Mouse (Mus musculus) heart, postnatal 0 days (tissue): ENCODE measurements around the gene Nckap5. TPM values are rescaled to one million over a fixed set of nuclear protein-coding genes. Genes with fewer than 3 reads are reported as not detected.

Source experiments
- ATAC-seq: fragments of 200-750 bp; cut with Nextera tagmentation; 2 replicates; pipeline ENCODE4 v1.8.0; 2017; ENCODE audit warnings: low read depth, moderate number of reproducible peaks, moderate library complexity; ENCODE audit not compliant: insufficient read depth
- DNase-seq: peaks from one replicate; pipeline ENCODE4 v3.0.0-alpha.2; 2016; ENCODE audit warnings: low spot score
- H3K27ac ChIP-seq: fragments of 300-500 bp; sonication (generic); 2 replicates; pipeline ENCODE4 v1.5.1; 2014; ENCODE audit warnings: low read depth, mild to moderate bottlenecking
- H3K27me3 ChIP-seq: fragments of 300-500 bp; sonication (generic); 2 replicates; pipeline ENCODE4 v1.6.1; 2014; ENCODE audit warnings: low read length, mixed read lengths; ENCODE audit not compliant: control insufficient read depth, insufficient read depth
- H3K36me3 ChIP-seq: fragments of 300-500 bp; sonication (generic); replicated peaks from 2 replicates; pipeline ENCODE4 v1.6.1; 2014; ENCODE audit warnings: low read length, mixed read lengths; ENCODE audit not compliant: control insufficient read depth, insufficient read depth
- H3K4me1 ChIP-seq: fragments of 300-500 bp; sonication (generic); 2 replicates; pipeline ENCODE4 v1.6.1; 2014; ENCODE audit warnings: antibody characterized with exemption; ENCODE audit not compliant: control insufficient read depth, insufficient read depth
- H3K4me2 ChIP-seq: fragments of 300-500 bp; sonication (generic); 2 replicates; pipeline ENCODE4 v1.6.1; 2014; ENCODE audit warnings: low read depth, mild to moderate bottlenecking, low read length, moderate library complexity
- H3K4me3 ChIP-seq: fragments of 300-500 bp; sonication (generic); 2 replicates; pipeline ENCODE4 v1.5.1; 2014; ENCODE audit warnings: low read depth, low read length
- H3K9ac ChIP-seq: fragments of 300-500 bp; sonication (generic); replicated peaks from 2 replicates; pipeline ENCODE4 v1.6.1; 2014; ENCODE audit warnings: low read depth, low read length, mixed read lengths
- H3K9me3 ChIP-seq: fragments of 300-500 bp; sonication (generic); replicated peaks from 2 replicates; pipeline ENCODE4 v1.6.1; 2016; ENCODE audit warnings: low read length; ENCODE audit not compliant: control insufficient read depth
- CTCF ChIP-seq: IDR thresholded peaks from 2 replicates; pipeline ENCODE4 v1.5.1; 2016; ENCODE audit warnings: antibody characterized with exemption, control low read depth, low read depth
- EP300 ChIP-seq: IDR thresholded peaks from 2 replicates; pipeline ENCODE4 v1.6.1; 2016; ENCODE audit warnings: antibody characterized with exemption, low read depth
- WGBS: fragments of 180-500 bp; shearing (Covaris S2); extraction: QIAGEN DNeasy Blood & Tissue Kit; methylation state at CpG from one replicate; pipeline ENCODE4 v1.1.7; 2014; 5-methylcytosine and 5-hydroxymethylcytosine counted together
- polyA plus RNA-seq: library from polyadenylated mRNA; unstranded; fragments of >200 nt; fragmentation: Nextera tagmentation; extraction: Ambion mirVana; gene quantifications from 2 replicates; pipeline ENCODE4 v1.2.1, GENCODE M21; 2015
- total RNA-seq: library from RNA; depleted of rRNA; stranded (reverse); fragments of >200 nt; gene quantifications from 2 replicates; pipeline ENCODE4 v1.2.3, GENCODE M21; 2014; ENCODE audit warnings: low replicate concordance; rRNA removed

Gene Nckap5
- total RNA-seq (4.9 and 14.5 TPM in 2 replicates), polyA plus RNA-seq (4.5 and 4.6 TPM in 2 replicates)

DNA sequence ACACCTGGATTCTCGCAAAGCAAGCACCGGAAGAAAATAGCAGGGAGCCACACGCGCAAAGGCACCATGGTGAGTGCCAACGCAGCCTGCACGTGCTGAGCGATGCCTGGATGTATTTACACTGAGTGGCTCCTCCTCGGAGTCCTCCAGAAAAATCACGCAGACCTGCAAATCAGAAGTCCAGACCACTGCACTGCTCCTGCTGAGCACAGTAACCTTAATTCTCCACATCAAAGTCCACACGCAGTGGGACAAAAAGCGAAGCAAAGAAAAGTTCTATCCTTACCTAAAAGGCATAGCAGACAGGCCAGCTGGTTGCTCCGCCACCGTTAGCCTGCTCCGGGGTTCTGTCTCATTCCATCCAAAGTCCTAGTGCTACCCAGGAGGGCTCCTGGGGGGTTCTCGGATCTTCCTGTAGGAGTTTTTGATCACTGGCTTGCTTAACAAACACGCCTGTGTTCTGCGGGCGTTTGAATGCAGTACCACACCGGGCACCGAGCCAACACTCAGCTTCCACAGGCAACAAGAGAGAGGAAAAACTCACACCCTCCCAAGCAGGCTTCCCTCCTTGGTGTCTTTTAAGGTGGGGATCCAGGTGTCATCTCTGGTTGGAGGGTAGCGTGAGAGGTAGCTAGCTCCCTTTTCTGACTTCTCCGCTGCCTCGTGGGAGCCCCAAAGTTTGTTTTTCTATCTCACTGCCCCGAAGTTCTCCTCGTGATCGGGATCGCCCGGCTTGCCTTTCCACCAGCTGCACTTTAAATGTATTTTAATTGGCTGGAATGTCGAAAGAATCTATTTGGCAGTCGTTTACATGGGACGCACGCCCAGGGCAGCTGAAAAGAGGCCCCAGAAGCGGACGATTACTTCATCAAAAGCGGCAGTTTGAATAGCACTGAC, at the start of gene Nckap5:
Nckap5 (minus strand) TSS at position 769 of the 897 bp plus-strand sequence.
- Histone ChIP-seq H3K9ac (peak within 1 kb of the TSS; percentile 35), H3K9me3 (no peaks in the 10 kb centered on the region), H3K4me3 (peak within 1 kb of the TSS; percentile 45), H3K4me2 (peak within 1 kb of the TSS; percentile 61), H3K27ac (peak within 1 kb of the TSS; percentile 84), H3K27me3 (no peaks in the 10 kb centered on the region), H3K36me3 (no peaks in the 10 kb centered on the region), H3K4me1 (peaks cover 12% of the 10 kb centered on the region; the same call in 1 of the 2 replicates)
- TF ChIP-seq CTCF: no peak
- TF ChIP-seq EP300: 0 out of 2 replicates have a peak, but pooled peaks have one; percentile 60
- DNase-seq: peak; percentile 88
- WGBS: 2% methylated on average over 35 of the region's 35 CpGs
- ATAC-seq: peak; percentile 84

DNA sequence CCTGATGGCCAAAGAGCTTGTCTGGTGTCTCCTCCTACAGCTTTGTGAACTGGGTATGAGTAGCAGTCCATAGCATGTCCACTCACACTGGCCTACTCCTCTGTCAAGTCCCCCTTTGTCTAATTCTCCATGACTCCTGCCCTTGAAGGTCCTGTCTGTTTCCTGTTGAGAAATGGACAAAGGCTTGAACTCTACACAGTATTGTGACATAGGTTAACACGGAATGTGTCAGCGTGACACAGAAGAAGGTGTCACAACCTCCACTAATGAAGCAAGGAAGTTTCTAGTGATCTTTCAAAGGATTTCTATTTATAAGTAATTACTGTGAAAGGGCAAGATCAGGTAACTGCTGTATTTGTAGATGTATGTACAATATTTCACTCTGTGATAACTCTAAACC, 46.9 kb upstream of the Nckap5 start:
- no peaks in the 10 kb centered on the region for H3K9me3 ChIP-seq
- H3K36me3 ChIP-seq: no peaks in the 10 kb centered on the region
- no peaks in the 10 kb centered on the region for H3K4me1 ChIP-seq
- 87% methylated on average over 2 of the region's 2 CpGs for WGBS
- H3K27me3 ChIP-seq: no peaks in the 10 kb centered on the region
- H3K4me3 ChIP-seq: no peak overlapping the region
- DNase-seq (no peak), ATAC-seq (no peak)
- H3K4me2 ChIP-seq: no peak overlapping the region
- TF ChIP-seq EP300: no peak
- no peak for TF ChIP-seq CTCF
- no peak overlapping the region for H3K27ac ChIP-seq
- H3K9ac ChIP-seq: no peak overlapping the region

DNA sequence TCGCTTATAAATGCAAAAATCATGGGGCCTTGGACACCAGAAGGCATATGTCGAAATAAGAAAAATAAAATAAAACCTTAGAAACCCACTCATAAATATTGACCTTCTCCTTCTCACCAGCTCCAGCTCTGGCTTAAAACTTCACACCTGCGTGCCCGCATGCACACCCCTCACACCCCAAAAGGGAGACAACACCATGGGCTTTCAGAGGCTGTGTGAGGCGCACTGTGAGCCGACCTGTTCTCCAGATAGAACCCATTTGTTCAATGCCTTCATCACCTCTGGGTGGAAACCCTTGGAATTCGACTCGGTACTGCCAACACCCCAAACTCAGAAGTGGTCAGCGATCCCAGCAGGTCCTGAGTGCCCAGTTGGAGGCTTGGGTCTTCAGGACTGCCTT, 37.8 kb upstream of the Nckap5 start:
- H3K9me3 ChIP-seq: no peaks in the 10 kb centered on the region
- no peak overlapping the region for H3K27ac ChIP-seq
- TF ChIP-seq EP300 (no peak), CTCF (no peak)
- no peak overlapping the region for H3K9ac ChIP-seq
- 77% methylated on average over 9 of the region's 9 CpGs for WGBS
- no peaks in the 10 kb centered on the region for H3K4me1 ChIP-seq
- no peak overlapping the region for H3K4me2 ChIP-seq
- H3K36me3 ChIP-seq: no peaks in the 10 kb centered on the region
- H3K4me3 ChIP-seq: no peak overlapping the region
- no peak for DNase-seq
- H3K27me3 ChIP-seq: no peaks in the 10 kb centered on the region
- no peak for ATAC-seq

DNA sequence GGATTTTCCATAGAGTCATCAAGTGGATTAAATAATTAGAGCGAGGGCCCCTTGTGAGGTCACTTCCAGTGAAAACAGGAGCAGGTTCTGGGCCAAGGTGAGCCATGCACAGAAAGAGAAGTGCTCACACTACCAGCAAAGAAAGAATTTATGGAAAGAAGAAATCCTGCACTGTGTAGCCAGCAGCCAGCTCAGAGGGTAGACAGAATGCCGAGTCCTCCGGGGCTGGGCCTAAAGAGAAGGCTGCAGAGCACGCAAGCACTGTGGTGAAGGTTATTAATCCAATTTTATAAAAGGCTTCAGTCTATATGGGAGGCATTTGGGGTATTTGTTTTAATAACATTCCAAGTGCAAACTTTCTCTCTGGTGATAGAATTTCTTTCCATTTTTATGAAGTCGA, 37.3 kb upstream of the Nckap5 start:
- ATAC-seq: no peak
- no peak for DNase-seq
- WGBS: 86% methylated on average over 5 of the region's 5 CpGs
- H3K27me3 ChIP-seq: no peaks in the 10 kb centered on the region
- H3K27ac ChIP-seq: no peak overlapping the region
- no peak overlapping the region for H3K4me2 ChIP-seq
- TF ChIP-seq CTCF: no peak
- TF ChIP-seq EP300: no peak
- H3K4me1 ChIP-seq: no peaks in the 10 kb centered on the region
- no peak overlapping the region for H3K9ac ChIP-seq
- no peak overlapping the region for H3K4me3 ChIP-seq
- no peaks in the 10 kb centered on the region for H3K36me3 ChIP-seq
- no peaks in the 10 kb centered on the region for H3K9me3 ChIP-seq

DNA sequence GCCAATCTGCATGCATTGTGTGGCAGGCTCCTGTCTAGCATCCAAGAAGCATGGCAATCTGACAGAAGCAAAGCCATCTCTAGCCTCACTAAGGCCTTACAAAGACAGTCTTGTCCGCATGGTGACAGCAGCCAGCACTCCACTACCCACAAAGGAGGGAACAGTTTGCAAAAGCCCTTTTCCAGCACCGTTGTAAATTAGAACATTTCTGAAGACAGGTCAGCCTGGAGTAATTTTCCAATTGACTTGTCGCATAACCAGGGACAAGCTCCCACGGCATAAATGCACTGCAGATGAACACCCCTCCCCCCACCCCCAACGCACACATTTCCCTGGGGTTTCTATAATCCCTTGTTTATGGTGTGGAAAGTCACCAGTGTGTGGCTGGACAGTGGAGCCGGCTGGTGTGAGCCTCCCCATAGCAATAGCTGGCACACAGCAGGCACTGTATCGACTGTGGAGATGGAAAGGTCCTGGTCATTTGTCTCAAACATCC, 35.0 kb upstream of the Nckap5 start:
- WGBS: 80% methylated on average over 7 of the region's 7 CpGs
- no peaks in the 10 kb centered on the region for H3K9me3 ChIP-seq
- H3K9ac ChIP-seq: no peak overlapping the region
- H3K4me1 ChIP-seq: no peaks in the 10 kb centered on the region
- DNase-seq: no peak
- no peak for TF ChIP-seq CTCF
- H3K4me3 ChIP-seq: no peak overlapping the region
- no peak overlapping the region for H3K27ac ChIP-seq
- H3K36me3 ChIP-seq: no peaks in the 10 kb centered on the region
- ATAC-seq: no peak
- H3K4me2 ChIP-seq: no peak overlapping the region
- no peaks in the 10 kb centered on the region for H3K27me3 ChIP-seq
